Mouse (Mus musculus) kidney, embryonic 15.5 days (tissue): ENCODE measurements around the gene Ints3. TPM values are rescaled to one million over a fixed set of nuclear protein-coding genes. Genes with fewer than 3 reads are reported as not detected.
"Not testable (repeated sequence)": the region's sequence is repeated elsewhere in the genome, so short reads cannot be mapped to it uniquely, and the experiment has no call there.

Experiments used
- ATAC-seq: fragments of 200-750 bp; cut with Nextera tagmentation; replicated peaks from 2 replicates; pipeline ENCODE4 v1.8.0; 2017; ENCODE audit warnings: moderate TSS enrichment; ENCODE audit not compliant: low FRiP score
- H3K27ac ChIP-seq: fragments of 300-500 bp; sonication (generic); 2 replicates; pipeline ENCODE4 v1.5.1; 2015; ENCODE audit warnings: mild to moderate bottlenecking, inconsistent platforms
- H3K27me3 ChIP-seq: fragments of 300-500 bp; sonication (generic); 2 replicates; pipeline ENCODE4 v1.6.1; 2015; ENCODE audit warnings: inconsistent platforms
- H3K36me3 ChIP-seq: fragments of 300-500 bp; sonication (generic); 2 replicates; pipeline ENCODE4 v1.6.1; 2015; ENCODE audit warnings: inconsistent platforms
- H3K4me1 ChIP-seq: fragments of 300-500 bp; sonication (generic); 2 replicates; pipeline ENCODE4 v1.6.1; 2015; ENCODE audit warnings: inconsistent platforms
- H3K4me2 ChIP-seq: fragments of 300-500 bp; sonication (generic); 2 replicates; pipeline ENCODE4 v1.6.1; 2015; ENCODE audit warnings: moderate library complexity, mild to moderate bottlenecking, inconsistent platforms
- H3K4me3 ChIP-seq: fragments of 300-500 bp; sonication (generic); replicated peaks from 2 replicates; pipeline ENCODE4 v1.5.1; 2015; ENCODE audit warnings: mild to moderate bottlenecking, inconsistent platforms
- H3K9ac ChIP-seq: fragments of 300-500 bp; sonication (generic); 2 replicates; pipeline ENCODE4 v1.6.1; 2015; ENCODE audit warnings: mild to moderate bottlenecking, inconsistent platforms
- H3K9me3 ChIP-seq: fragments of 300-500 bp; sonication (generic); replicated peaks from 2 replicates; pipeline ENCODE4 v1.6.1; 2016; ENCODE audit warnings: inconsistent platforms
- WGBS: fragments of 180-500 bp; shearing (Covaris S2); methylation state at CpG from one replicate; pipeline ENCODE4 v1.1.7; 2015; ENCODE audit warnings: mixed read lengths; 5-methylcytosine and 5-hydroxymethylcytosine counted together
- polyA plus RNA-seq: library from polyadenylated mRNA; unstranded; fragments of >200 nt; fragmentation: Nextera tagmentation; extraction: Ambion mirVana; gene quantifications from 2 replicates; pipeline ENCODE4 v1.2.1, GENCODE M21; 2015

Ints3 gene
- polyA plus RNA-seq, 1 experiment from 2014 or later, result 38.1 TPM

DNA sequence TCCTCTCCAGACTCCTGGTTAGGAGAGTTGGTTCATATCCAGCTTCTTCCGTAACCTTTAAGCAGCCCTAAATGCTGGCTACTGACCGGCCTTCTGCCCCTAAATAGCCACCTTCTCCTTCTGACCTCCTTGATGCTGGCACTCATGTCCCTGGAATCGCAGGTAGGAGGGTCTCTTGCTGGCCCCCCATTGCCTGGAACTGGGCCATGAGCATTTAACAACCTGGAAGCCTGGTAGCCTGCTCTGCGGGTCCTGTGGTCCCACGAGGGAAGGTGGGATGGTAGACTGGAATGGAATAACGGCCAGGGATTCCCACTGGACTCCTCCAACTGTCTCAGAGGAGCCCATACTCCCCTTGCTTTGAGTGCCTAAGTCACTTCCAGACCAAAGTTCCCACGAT, 61.6 kb downstream of the Ints3 start:
- no peak for ATAC-seq
- WGBS, result 62% methylated on average over 7 of the region's 7 CpGs
- H3K4me2 ChIP-seq, result no peak overlapping the region

DNA sequence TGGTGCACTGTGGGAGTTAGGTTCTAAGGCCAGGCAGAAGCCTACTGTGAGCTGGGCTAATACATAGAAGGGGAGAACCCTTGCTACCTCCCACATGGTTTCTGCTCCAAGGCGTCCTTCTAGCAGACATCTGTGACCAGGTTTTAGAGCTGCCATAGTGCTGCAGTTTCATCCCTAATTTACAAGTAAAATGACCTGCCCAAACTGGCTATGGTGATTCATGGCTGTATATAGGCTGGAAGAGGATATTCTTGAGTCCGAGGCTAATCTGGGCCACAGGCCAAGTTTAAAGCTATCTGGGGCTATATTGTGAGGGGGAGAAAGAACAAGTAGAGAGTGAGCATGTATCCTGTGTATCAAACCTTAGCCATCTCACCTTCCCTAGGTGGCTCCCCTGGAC, 64.4 kb downstream of the Ints3 start:
- ATAC-seq, result no peak
- no peaks in the 10 kb centered on the region for H3K36me3 ChIP-seq
- 32% methylated on average over 2 of the region's 2 CpGs for WGBS

More for the DNA sequence above, 61.6 kb downstream of the Ints3 start:
- Histone ChIP-seq H3K9me3 (no peaks in the 10 kb centered on the region), H3K4me3 (no peak overlapping the region), H3K27me3 (no peaks in the 10 kb centered on the region), H3K4me1 (no peaks in the 10 kb centered on the region), H3K27ac (no peak overlapping the region), H3K9ac (no peak overlapping the region), H3K36me3 (no peaks in the 10 kb centered on the region)

DNA sequence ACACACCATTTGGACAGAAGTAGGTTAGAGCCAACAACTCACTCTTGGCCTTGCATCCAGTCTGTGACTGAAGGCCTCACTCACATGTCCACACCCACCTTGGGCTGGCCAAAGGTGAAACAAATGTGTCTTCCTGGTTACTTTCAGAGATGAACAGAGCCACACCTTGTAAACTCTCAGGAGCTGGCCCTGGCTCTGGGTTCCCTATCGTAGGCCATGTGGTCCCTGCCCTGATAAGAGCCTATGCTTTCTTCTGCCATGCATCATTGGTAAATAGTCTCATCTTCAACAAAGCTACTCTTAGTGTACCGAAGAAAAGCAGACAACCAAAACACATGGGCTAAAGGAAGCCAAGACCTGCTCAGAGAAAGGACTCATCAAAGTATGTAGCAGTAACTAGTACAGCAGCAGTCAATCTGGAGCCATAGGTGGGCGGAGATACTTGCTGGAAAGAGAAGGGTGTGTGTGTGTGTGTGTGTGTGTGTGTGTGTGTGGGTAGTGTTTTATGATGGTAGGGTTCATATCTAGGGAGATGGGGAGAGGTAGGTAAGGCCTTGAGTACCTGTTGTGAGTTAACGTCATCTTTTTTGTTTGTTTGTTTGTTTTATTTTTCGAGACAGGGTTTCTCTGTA, 66.3 kb downstream of the Ints3 start:
- Histone ChIP-seq H3K9me3 (no peaks in the 10 kb centered on the region), H3K36me3 (peaks cover 8% of the 10 kb centered on the region), H3K27me3 (no peaks in the 10 kb centered on the region), H3K27ac (no peak overlapping the region), H3K9ac (no peak overlapping the region), H3K4me1 (no peaks in the 10 kb centered on the region), H3K4me2 (no peak overlapping the region), H3K4me3 (no peak overlapping the region)
- 90% methylated on average over 5 of the region's 5 CpGs for WGBS
- no peak for ATAC-seq

More for the DNA sequence above, 64.4 kb downstream of the Ints3 start:
- Histone ChIP-seq H3K27me3 (no peaks in the 10 kb centered on the region), H3K4me1 (no peaks in the 10 kb centered on the region), H3K4me2 (no peak overlapping the region), H3K4me3 (no peak overlapping the region), H3K9me3 (no peaks in the 10 kb centered on the region), H3K9ac (no peak overlapping the region), H3K27ac (no peak overlapping the region)

DNA sequence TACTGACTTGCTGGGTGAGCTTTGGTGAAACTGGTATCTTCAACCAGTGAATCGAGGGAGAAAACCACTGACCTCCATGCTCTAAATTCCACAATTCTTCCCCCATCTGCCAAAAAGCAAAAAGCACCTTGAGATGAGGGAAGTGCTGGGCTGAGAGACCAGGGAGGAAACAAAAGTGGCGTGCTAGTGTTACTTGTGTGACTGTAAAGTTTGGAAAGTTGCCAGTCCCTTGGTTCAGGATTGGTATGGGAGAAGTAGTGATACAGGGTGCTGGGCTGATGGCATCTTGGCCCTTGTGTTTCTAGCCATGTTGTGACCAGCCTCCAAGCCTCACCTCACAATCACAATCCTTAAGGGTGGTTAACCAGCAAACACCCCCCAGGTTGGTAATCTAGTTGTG, 71.1 kb downstream of the Ints3 start:
- 80% methylated on average over 2 of the region's 2 CpGs for WGBS
- H3K4me2 ChIP-seq, result no peak overlapping the region
- no peaks in the 10 kb centered on the region for H3K9me3 ChIP-seq
- H3K4me1 ChIP-seq, result no peaks in the 10 kb centered on the region
- H3K36me3 ChIP-seq, result peaks cover 49% of the 10 kb centered on the region
- H3K27me3 ChIP-seq, result no peaks in the 10 kb centered on the region
- H3K4me3 ChIP-seq, result no peak overlapping the region
- H3K27ac ChIP-seq, result no peak overlapping the region
- ATAC-seq, result no peak
- H3K9ac ChIP-seq, result no peak overlapping the region

DNA sequence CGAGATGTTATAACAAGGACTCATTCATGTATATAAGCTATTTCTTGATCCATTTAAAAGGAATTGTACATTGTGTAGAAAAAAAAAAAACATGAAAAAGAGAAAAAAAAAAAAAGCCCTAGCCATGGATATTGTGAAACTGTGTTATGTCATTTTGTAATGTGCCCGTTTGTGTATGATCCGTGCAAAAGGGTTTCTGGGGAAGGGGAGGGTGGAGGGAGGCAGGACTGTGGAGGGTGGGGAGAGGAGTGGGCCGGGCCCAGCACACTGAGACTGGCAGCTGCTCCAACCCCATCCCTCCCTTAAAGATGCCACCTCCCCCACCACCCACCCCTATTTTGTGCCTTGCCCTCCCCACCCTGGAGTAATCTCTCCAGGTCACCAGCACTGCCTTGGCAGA, 71.9 kb downstream of the Ints3 start:
- Histone ChIP-seq H3K9ac (no peak overlapping the region), H3K4me3 (no peak overlapping the region), H3K4me2 (no peak overlapping the region), H3K9me3 (no peaks in the 10 kb centered on the region), H3K36me3 (peaks cover 57% of the 10 kb centered on the region), H3K27ac (no peak overlapping the region), H3K27me3 (no peaks in the 10 kb centered on the region), H3K4me1 (no peaks in the 10 kb centered on the region)
- no peak for ATAC-seq
- WGBS, result 82% methylated on average over 4 of the region's 4 CpGs

DNA sequence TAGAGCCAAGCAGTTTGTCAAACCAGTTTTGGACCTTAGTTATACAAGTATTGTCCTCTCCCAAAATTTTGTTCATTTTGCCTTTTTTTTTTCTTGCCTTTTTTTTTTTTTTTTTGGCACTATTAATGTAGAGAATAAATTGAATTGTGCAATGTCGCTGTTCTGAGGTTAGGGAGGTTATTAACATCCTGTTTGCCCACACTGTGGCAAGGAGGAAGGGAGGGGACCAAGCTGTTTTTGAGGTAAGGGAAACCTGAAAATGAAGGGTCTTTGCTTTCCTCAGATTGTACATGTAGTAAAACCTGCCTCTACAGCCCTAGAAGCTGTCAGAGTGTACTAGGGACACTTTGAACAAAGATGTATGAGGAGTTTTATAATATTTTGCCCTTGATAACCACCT, 74.2 kb downstream of the Ints3 start:
- Histone ChIP-seq H3K4me1 (no peaks in the 10 kb centered on the region), H3K9ac (no peak overlapping the region), H3K9me3 (no peaks in the 10 kb centered on the region), H3K4me2 (no peak overlapping the region), H3K27ac (no peak overlapping the region), H3K36me3 (peaks cover 80% of the 10 kb centered on the region), H3K4me3 (no peak overlapping the region), H3K27me3 (no peaks in the 10 kb centered on the region)
- WGBS, result 84% methylated on average over 1 of the region's 1 CpGs
- no peak for ATAC-seq

DNA sequence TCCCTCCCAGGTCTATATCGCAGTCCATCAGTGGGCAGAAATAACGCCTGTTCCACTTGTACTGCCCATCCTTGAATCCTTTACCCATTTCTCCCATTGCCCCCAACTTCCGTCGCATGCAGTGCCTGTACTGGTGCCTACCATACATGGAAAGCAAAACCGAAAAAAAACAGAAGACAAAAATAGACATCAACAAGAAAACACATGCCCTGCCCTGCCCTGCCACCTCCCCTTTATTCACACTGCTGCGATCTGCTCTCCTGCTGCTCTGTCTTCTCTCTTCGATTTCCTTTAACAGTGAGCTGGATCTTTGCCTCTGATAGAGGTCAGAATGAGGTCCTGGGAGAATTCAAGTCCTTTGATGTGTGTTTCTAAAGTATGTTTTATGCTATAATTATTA, 75.5 kb downstream of the Ints3 start:
- Histone ChIP-seq H3K27ac (no peak overlapping the region), H3K9me3 (no peaks in the 10 kb centered on the region), H3K27me3 (no peaks in the 10 kb centered on the region), H3K9ac (no peak overlapping the region), H3K4me3 (no peak overlapping the region), H3K36me3 (peaks cover 89% of the 10 kb centered on the region), H3K4me1 (no peaks in the 10 kb centered on the region), H3K4me2 (no peak overlapping the region)
- WGBS, result 90% methylated on average over 7 of the region's 7 CpGs
- ATAC-seq, result no peak

DNA sequence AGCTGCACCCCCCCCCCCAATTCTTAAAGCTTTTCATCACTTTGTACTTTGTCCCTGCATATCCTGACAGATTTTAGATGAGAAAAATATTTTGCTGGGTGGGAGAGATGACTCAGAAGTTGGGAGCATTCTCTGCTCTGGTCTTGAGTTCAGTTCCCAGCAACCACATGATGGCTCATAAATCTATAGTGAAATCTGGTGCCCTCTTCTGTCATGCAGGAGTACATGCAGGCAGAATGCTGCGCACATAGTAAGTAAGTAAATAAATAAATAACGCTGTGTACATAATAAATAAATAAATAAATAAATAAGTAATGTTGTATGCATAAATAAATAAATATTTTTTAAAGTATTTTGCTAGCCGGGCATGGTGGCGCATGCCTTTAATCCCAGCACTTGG, 85.6 kb downstream of the Ints3 start:
- no peak for ATAC-seq
- H3K27me3 ChIP-seq, result no peaks in the 10 kb centered on the region
- no peaks in the 10 kb centered on the region for H3K9me3 ChIP-seq
- 95% methylated on average over 4 of the region's 4 CpGs for WGBS
- no peak overlapping the region for H3K4me3 ChIP-seq
- H3K9ac ChIP-seq, result no peak overlapping the region
- H3K36me3 ChIP-seq, result peaks cover 70% of the 10 kb centered on the region
- H3K27ac ChIP-seq, result no peak overlapping the region
- H3K4me2 ChIP-seq, result no peak overlapping the region
- no peaks in the 10 kb centered on the region for H3K4me1 ChIP-seq

DNA sequence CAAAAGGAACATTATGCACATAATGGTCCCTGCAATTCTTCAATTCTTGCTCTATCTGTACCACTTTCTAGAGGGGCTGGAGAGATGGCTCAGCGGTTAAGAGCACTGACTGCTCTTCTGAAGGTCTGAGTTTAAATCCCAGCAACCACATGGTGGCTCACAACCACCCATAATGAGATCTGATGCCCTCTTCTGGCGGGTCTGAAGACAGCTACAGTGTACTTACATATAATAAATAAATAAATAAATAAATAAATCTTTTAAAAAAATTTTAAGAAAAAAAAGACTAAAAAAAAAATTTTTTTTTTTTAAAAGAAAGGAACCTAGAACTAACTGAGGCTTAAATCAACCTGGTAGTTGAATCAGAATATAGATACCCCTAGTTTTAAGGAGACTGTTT, 90.6 kb downstream of the Ints3 start:
- ATAC-seq, H3K4me3 ChIP-seq, H3K9me3 ChIP-seq, H3K27me3 ChIP-seq, H3K4me2 ChIP-seq, H3K9ac ChIP-seq, H3K27ac ChIP-seq, H3K4me1 ChIP-seq: not testable (repeated sequence)
- peaks cover 46% of the 10 kb centered on the region for H3K36me3 ChIP-seq
- 66% methylated on average over 2 of the region's 2 CpGs for WGBS

Other genes with a start within 250 kb of the Ints3 start
- gene Rps27, start 220.0 kb downstream of the Ints3 start, polyA plus RNA-seq, result 1,600 and 1,610 TPM in 2 replicates
- 39.8 and 40.8 TPM in 2 replicates for gene Rab13, start 219.9 kb downstream of the Ints3 start, polyA plus RNA-seq
- gene Jtb, start 202.0 kb downstream of the Ints3 start, polyA plus RNA-seq, result 96.9 and 105 TPM in 2 replicates
- 3.7 and 6.9 TPM in 2 replicates for gene Creb3l4, start 190.1 kb downstream of the Ints3 start, polyA plus RNA-seq
- gene Slc39a1, start 185.4 kb downstream of the Ints3 start, polyA plus RNA-seq, result 101 and 104 TPM in 2 replicates
- gene Crtc2, start 179.5 kb downstream of the Ints3 start, polyA plus RNA-seq, result 26.1 and 26.7 TPM in 2 replicates
- gene Dennd4b, start 168.4 kb downstream of the Ints3 start, polyA plus RNA-seq, result 3.9 and 4.1 TPM in 2 replicates
- gene Gatad2b, start 140.4 kb downstream of the Ints3 start, polyA plus RNA-seq, result 12.8 and 16.2 TPM in 2 replicates
- gene Slc27a3, start 43.7 kb downstream of the Ints3 start, polyA plus RNA-seq, result 15.4 and 17.3 TPM in 2 replicates
- gene Npr1, start 32.2 kb upstream of the Ints3 start, polyA plus RNA-seq, result 13.6 and 16.2 TPM in 2 replicates
- gene Ilf2, start 42.5 kb upstream of the Ints3 start, polyA plus RNA-seq, result 236 and 238 TPM in 2 replicates
- 69.9 and 70.6 TPM in 2 replicates for gene Snapin, start 57.4 kb upstream of the Ints3 start, polyA plus RNA-seq
- 149 and 152 TPM in 2 replicates for gene Chtop, start 75.9 kb upstream of the Ints3 start, polyA plus RNA-seq
- 79.4 and 87.1 TPM in 2 replicates for gene S100a1, start 80.8 kb upstream of the Ints3 start, polyA plus RNA-seq
- gene S100a13, start 80.8 kb upstream of the Ints3 start, polyA plus RNA-seq, result 39.8 and 40.5 TPM in 2 replicates
- gene S100a14, start 93.2 kb upstream of the Ints3 start, polyA plus RNA-seq, result 3.8 and 6.6 TPM in 2 replicates
- gene S100a16, start 103.6 kb upstream of the Ints3 start, polyA plus RNA-seq, result 190 and 192 TPM in 2 replicates
- not detected in 2 replicates for gene S100a3, start 127.0 kb upstream of the Ints3 start, polyA plus RNA-seq
- gene S100a2, start 156.6 kb upstream of the Ints3 start, polyA plus RNA-seq, result not detected in 2 replicates
- gene Gm42674, start 168.3 kb upstream of the Ints3 start, polyA plus RNA-seq, result not detected in 2 replicates
- gene S100a4, start 170.1 kb upstream of the Ints3 start, polyA plus RNA-seq, result 4.2 and 6.4 TPM in 2 replicates
- 0.46 TPM in 1 of 2 replicates, not detected in the other for gene S100a5, start 174.9 kb upstream of the Ints3 start, polyA plus RNA-seq
- gene S100a6, start 179.3 kb upstream of the Ints3 start, polyA plus RNA-seq, result 168 and 169 TPM in 2 replicates
- 0.16 and 0.17 TPM in 2 replicates for gene S100a7a, start 220.4 kb upstream of the Ints3 start, polyA plus RNA-seq
- 34.3 and 50.5 TPM in 2 replicates for gene S100a8, start 235.4 kb upstream of the Ints3 start, polyA plus RNA-seq